Mouse (Mus musculus): Measurements from ENCODE around the gene Hspa8. TPM values are rescaled to one million over a fixed set of nuclear protein-coding genes. Genes with fewer than 3 reads are reported as not detected.

Gene Hspa8
- total and polyA plus RNA-seq, 3 experiments, result 2,915 to 7,761 (median 6,462) TPM

- Histone ChIP-seq H3K4me1 (ENCODE audit: control insufficient read depth in 1 of 2, insufficient read depth in 2 of 2) (peaks cover 6 to 14% of the 10 kb centered on the region in 2 experiments; a peak in 3 of 4 replicates), H3K4me3 (replicated peaks in 1 of 3; ENCODE audit: low read depth in 2 of 3, low read length in 2 of 3, poor library complexity in 1 of 3) (no peak overlapping the region), H3K79me2 (replicated peaks; ENCODE audit: control insufficient read depth, extremely low read depth, insufficient read depth, poor library complexity, severe bottlenecking) (no peaks in the 10 kb centered on the region), H3K27ac (ENCODE audit: insufficient read depth, low read depth) (no peak overlapping the region), H3K4me2 (ENCODE audit: insufficient read depth, low read depth, poor library complexity, severe bottlenecking) (no peak overlapping the region), H3K27me3 (replicated peaks) (no peaks in the 10 kb centered on the region), H3K9me3 (replicated peaks; ENCODE audit: low read length) (no peaks in the 10 kb centered on the region), H3K9ac (ENCODE audit: insufficient read depth, low read depth) (no peak overlapping the region), H3K36me3 (replicated peaks in 1 of 2; ENCODE audit: control insufficient read depth in 1 of 2, insufficient read depth in 1 of 2, low read length in 1 of 2) (no peaks in the 10 kb centered on the region)
- no peak for DNase-seq (ENCODE audit: extremely low read depth)
- in situ Hi-C loops (cut with MboI; ENCODE audit: low pct_ligation_motif_present, low pct_unique_long_range_greater_than_20kb, low sequenced_read_pairs), result no loop called here
- dilution Hi-C loops (cut with MboI; ENCODE audit: extremely low pct_ligation_motif_present, extremely low pct_unique_long_range_greater_than_20kb, low sequenced_read_pairs), result no loop called here
- TF ChIP-seq USF1 (IDR thresholded peaks at IDR 0.05; ENCODE audit: low read depth, low read length), result no peak
These were observed 5.2 kb upstream of the Hspa8 start for GRCm38 (mm10) chr9:40795562-40795961.

- in situ Hi-C loops (cut with MboI; ENCODE audit: low pct_ligation_motif_present, low pct_unique_long_range_greater_than_20kb, low sequenced_read_pairs) (no loop called here), dilution Hi-C loops (cut with MboI; ENCODE audit: extremely low pct_ligation_motif_present, extremely low pct_unique_long_range_greater_than_20kb, low sequenced_read_pairs) (no loop called here)
- H3K79me2 ChIP-seq (replicated peaks; ENCODE audit: control insufficient read depth, extremely low read depth, insufficient read depth, poor library complexity, severe bottlenecking), result no peaks in the 10 kb centered on the region
- H3K4me3 ChIP-seq (replicated peaks in 1 of 3; ENCODE audit: low read depth in 2 of 3, low read length in 2 of 3, poor library complexity in 1 of 3), result no peak overlapping the region
- no peaks in the 10 kb centered on the region for H3K27me3 ChIP-seq (replicated peaks)
- no peaks in the 10 kb centered on the region for H3K36me3 ChIP-seq (replicated peaks in 1 of 2; ENCODE audit: control insufficient read depth in 1 of 2, insufficient read depth in 1 of 2, low read length in 1 of 2)
- no peak overlapping the region for H3K4me2 ChIP-seq (ENCODE audit: insufficient read depth, low read depth, poor library complexity, severe bottlenecking)
- DNase-seq (ENCODE audit: extremely low read depth), result no peak
- H3K27ac ChIP-seq (ENCODE audit: insufficient read depth, low read depth), result no peak overlapping the region
- no peak for TF ChIP-seq MEF2A (IDR thresholded peaks at IDR 0.05; ENCODE audit: borderline replicate concordance, low read depth, low read length)
- no peak overlapping the region for H3K9ac ChIP-seq (ENCODE audit: insufficient read depth, low read depth)
- peaks cover 6 to 14% of the 10 kb centered on the region in 2 experiments; a peak in 3 of 4 replicates for H3K4me1 ChIP-seq (ENCODE audit: control insufficient read depth in 1 of 2, insufficient read depth in 2 of 2)
- no peaks in the 10 kb centered on the region for H3K9me3 ChIP-seq (replicated peaks; ENCODE audit: low read length)
These were observed 4.7 kb upstream of the Hspa8 start for GRCm38 (mm10) chr9:40796054-40796453.

GRCm38 (mm10) chr9:40798247-40798960, 2.4 kb upstream of the Hspa8 start:
- Histone ChIP-seq H3K79me2 (replicated peaks; ENCODE audit: control insufficient read depth, extremely low read depth, insufficient read depth, poor library complexity, severe bottlenecking) (peaks cover 19% of the 10 kb centered on the region), H3K27me3 (replicated peaks) (no peaks in the 10 kb centered on the region), H3K4me3 (replicated peaks in 1 of 3; ENCODE audit: low read depth in 2 of 3, low read length in 2 of 3, poor library complexity in 1 of 3) (no peak overlapping the region), H3K4me2 (ENCODE audit: insufficient read depth, low read depth, poor library complexity, severe bottlenecking) (no peak overlapping the region), H3K9ac (ENCODE audit: insufficient read depth, low read depth) (no peak overlapping the region), H3K27ac (ENCODE audit: insufficient read depth, low read depth) (no peak overlapping the region), H3K9me3 (replicated peaks; ENCODE audit: low read length) (no peaks in the 10 kb centered on the region), H3K4me1 (ENCODE audit: control insufficient read depth in 1 of 2, insufficient read depth in 2 of 2) (peaks cover 6 to 14% of the 10 kb centered on the region in 2 experiments; a peak in 3 of 4 replicates), H3K36me3 (replicated peaks in 1 of 2; ENCODE audit: control insufficient read depth in 1 of 2, insufficient read depth in 1 of 2, low read length in 1 of 2) (peaks cover 11 to 12% of the 10 kb centered on the region in 2 experiments)
- dilution Hi-C loops (cut with MboI; ENCODE audit: extremely low pct_ligation_motif_present, extremely low pct_unique_long_range_greater_than_20kb, low sequenced_read_pairs) (no loop called here), in situ Hi-C loops (cut with MboI; ENCODE audit: low pct_ligation_motif_present, low pct_unique_long_range_greater_than_20kb, low sequenced_read_pairs) (no loop called here)
- no peak for DNase-seq (ENCODE audit: extremely low read depth)
- TF ChIP-seq SMC3 (IDR thresholded peaks at IDR 0.05; ENCODE audit: low read depth, low read length) (no peak), MAFK (IDR thresholded peaks at IDR 0.05; ENCODE audit: insufficient replicate concordance, low read length) (no peak), KAT2A (IDR thresholded peaks at IDR 0.05; ENCODE audit: insufficient replicate concordance, low read length) (no peak), GABPA (IDR thresholded peaks at IDR 0.05; ENCODE audit: insufficient replicate concordance, low read depth, low read length) (no peak), ZNF384 (IDR thresholded peaks at IDR 0.05; ENCODE audit: low read depth, low read length) (no peak), BHLHE40 (IDR thresholded peaks at IDR 0.05; ENCODE audit: low read depth, low read length) (no peak), NRF1 (IDR thresholded peaks at IDR 0.05; ENCODE audit: low read depth, low read length) (no peak), TCF12 (IDR thresholded peaks at IDR 0.05; ENCODE audit: low read depth, low read length) (no peak), ZKSCAN1 (IDR thresholded peaks at IDR 0.05; ENCODE audit: borderline replicate concordance, low read depth, low read length) (no peak), TBP (conservative IDR thresholded peaks at IDR 0.05; ENCODE audit: low read depth, low read length) (no peak), IRF4 (IDR thresholded peaks at IDR 0.05; ENCODE audit: low read depth, low read length) (no peak), CHD2 (IDR thresholded peaks at IDR 0.05; ENCODE audit: low read length) (no peak), ZMIZ1 (IDR thresholded peaks at IDR 0.05; ENCODE audit: low read depth, low read length) (no peak), ELF1 (IDR thresholded peaks at IDR 0.05; ENCODE audit: low read depth, low read length) (no peak), NELFE (IDR thresholded peaks at IDR 0.05; ENCODE audit: low read depth, low read length) (no peak), E2F4 (IDR thresholded peaks at IDR 0.05; ENCODE audit: insufficient replicate concordance, low read depth, low read length) (no peak), USF2 (conservative IDR thresholded peaks at IDR 0.05; ENCODE audit: low read depth, low read length) (no peak), PAX5 (IDR thresholded peaks at IDR 0.05; ENCODE audit: low read length) (no peak)

Data from CH12.LX (cell line).